Mouse (Mus musculus): ENCODE data around the gene Prlh. TPM values are rescaled to one million over a fixed set of nuclear protein-coding genes. Genes with fewer than 3 reads are reported as not detected.

Prlh gene
- polyA plus RNA-seq, 1 experiment from 2014 or later: not detected

GRCm38 (mm10) chr1:90927308-90927707 lies 25.6 kb upstream of the Prlh start:
- 62% methylated on average over 15 of the region's 15 CpGs for WGBS
- Histone ChIP-seq H3K36me3 (no peaks in the 10 kb centered on the region), H3K9me3 (no peaks in the 10 kb centered on the region), H3K27ac (replicated peaks) (no peak overlapping the region), H3K27me3 (no peaks in the 10 kb centered on the region; the same call in 1 of the 2 replicates), H3K4me3 (no peak overlapping the region), H3K9ac (no peak overlapping the region), H3K4me2 (no peak overlapping the region), H3K4me1 (replicated peaks) (peaks cover 9% of the 10 kb centered on the region)
- ATAC-seq (ENCODE audit: low FRiP score, low read depth): no peak

DNA sequence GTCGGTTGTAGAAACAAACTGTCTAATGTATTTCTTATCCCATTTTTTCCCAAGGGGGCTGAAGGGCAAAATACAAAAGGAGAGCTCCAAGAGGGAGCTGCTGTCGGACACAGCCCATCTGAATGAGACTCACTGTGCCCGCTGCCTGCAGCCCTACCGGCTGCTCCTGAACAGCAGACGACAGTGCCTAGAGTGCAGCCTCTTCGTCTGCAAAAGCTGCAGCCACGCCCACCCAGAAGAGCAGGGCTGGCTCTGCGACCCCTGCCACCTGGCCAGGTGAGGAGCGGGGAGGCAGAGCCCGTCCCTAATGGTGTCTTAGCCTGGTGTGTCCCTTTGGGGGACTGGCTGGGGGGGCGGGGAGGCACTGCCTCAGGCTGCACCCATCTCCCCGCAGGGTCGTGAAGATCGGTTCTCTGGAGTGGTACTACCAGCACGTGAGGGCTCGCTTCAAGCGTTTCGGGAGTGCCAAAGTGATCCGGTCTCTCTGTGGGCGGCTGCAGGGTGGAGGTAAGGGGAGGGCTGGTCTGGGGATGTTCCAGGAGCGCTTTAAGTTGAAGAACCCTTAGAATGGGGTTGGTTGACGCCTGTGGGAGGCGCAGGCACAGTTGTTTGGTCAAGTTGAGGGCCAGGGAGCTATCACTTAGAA lies 24.9 kb upstream of the Prlh start:
- ATAC-seq (ENCODE audit: low FRiP score, low read depth): peak; percentile 55; the same call in 1 of the 2 replicates
- Histone ChIP-seq H3K4me2 (peak overlapping the region; percentile 54), H3K27me3 (no peaks in the 10 kb centered on the region; the same call in 1 of the 2 replicates), H3K27ac (replicated peaks) (no peak overlapping the region), H3K4me1 (replicated peaks) (peaks cover 9% of the 10 kb centered on the region), H3K9ac (no peak overlapping the region), H3K9me3 (no peaks in the 10 kb centered on the region), H3K4me3 (peak overlapping the region; percentile 14), H3K36me3 (no peaks in the 10 kb centered on the region)
- WGBS: 3% methylated on average over 23 of the region's 23 CpGs

GRCm38 (mm10) chr1:90928575-90928934 lies 24.4 kb upstream of the Prlh start:
- 5% methylated on average over 6 of the region's 6 CpGs for WGBS
- Histone ChIP-seq H3K9me3 (no peaks in the 10 kb centered on the region), H3K4me3 (no peak overlapping the region), H3K4me1 (replicated peaks) (peaks cover 9% of the 10 kb centered on the region), H3K36me3 (no peaks in the 10 kb centered on the region), H3K4me2 (peak overlapping the region; percentile 54), H3K27me3 (no peaks in the 10 kb centered on the region; the same call in 1 of the 2 replicates), H3K9ac (no peak overlapping the region), H3K27ac (replicated peaks) (no peak overlapping the region)
- ATAC-seq (ENCODE audit: low FRiP score, low read depth): peak; percentile 81; the same call in 1 of the 2 replicates

DNA sequence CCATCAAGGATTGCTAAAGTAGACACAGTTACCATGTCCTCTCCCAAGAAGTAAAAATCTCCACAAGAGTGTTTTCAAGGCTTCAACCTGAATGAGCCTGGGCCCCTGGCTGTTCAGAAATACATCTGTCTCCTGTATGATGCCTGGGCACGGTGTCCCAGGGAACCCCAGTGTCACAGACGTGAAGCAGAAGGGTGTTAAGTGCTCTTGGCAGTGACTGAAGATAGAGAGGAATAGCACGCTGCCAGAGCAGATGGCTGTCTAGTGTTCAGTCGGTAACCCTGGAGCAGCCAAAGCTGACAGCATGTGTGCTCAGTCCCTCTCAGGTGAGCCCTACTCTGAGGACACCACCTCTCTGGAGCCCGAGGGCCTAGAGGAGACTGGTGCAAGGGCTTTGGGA lies 19.9 kb upstream of the Prlh start:
- Histone ChIP-seq H3K36me3 (no peaks in the 10 kb centered on the region), H3K27ac (replicated peaks) (no peak overlapping the region), H3K4me1 (replicated peaks) (peaks cover 7% of the 10 kb centered on the region), H3K27me3 (no peaks in the 10 kb centered on the region; the same call in 1 of the 2 replicates), H3K4me3 (no peak overlapping the region), H3K9me3 (no peaks in the 10 kb centered on the region), H3K9ac (no peak overlapping the region), H3K4me2 (no peak overlapping the region)
- 68% methylated on average over 5 of the region's 5 CpGs for WGBS
- no peak for ATAC-seq (ENCODE audit: low FRiP score, low read depth)

GRCm38 (mm10) chr1:90936990-90937389 lies 15.9 kb upstream of the Prlh start:
- WGBS: 68% methylated on average over 9 of the region's 9 CpGs
- no peak overlapping the region for H3K27ac ChIP-seq (replicated peaks)
- no peaks in the 10 kb centered on the region for H3K9me3 ChIP-seq
- H3K36me3 ChIP-seq: no peaks in the 10 kb centered on the region
- no peaks in the 10 kb centered on the region for H3K27me3 ChIP-seq
- no peak overlapping the region for H3K9ac ChIP-seq
- no peak for ATAC-seq (ENCODE audit: low FRiP score, low read depth)
- H3K4me1 ChIP-seq (replicated peaks): no peaks in the 10 kb centered on the region
- H3K4me2 ChIP-seq: no peak overlapping the region
- H3K4me3 ChIP-seq: no peak overlapping the region

- whole genome bisulfite sequencing: 90% methylated on average over 4 of the region's 4 CpGs
- H3K9me3 ChIP-seq: no peaks in the 10 kb centered on the region
- ATAC-seq (ENCODE audit: low FRiP score, low read depth): no peak
- H3K36me3 ChIP-seq: no peaks in the 10 kb centered on the region
- no peak overlapping the region for H3K27ac ChIP-seq (replicated peaks)
- no peak overlapping the region for H3K4me2 ChIP-seq
- H3K27me3 ChIP-seq: no peaks in the 10 kb centered on the region
- H3K9ac ChIP-seq: no peak overlapping the region
- H3K4me3 ChIP-seq: no peak overlapping the region
- H3K4me1 ChIP-seq (replicated peaks): no peaks in the 10 kb centered on the region
These were observed 12.9 kb upstream of the Prlh start for GRCm38 (mm10) chr1:90939980-90940379.

- Histone ChIP-seq H3K27ac (replicated peaks) (no peak overlapping the region), H3K27me3 (no peaks in the 10 kb centered on the region), H3K9me3 (no peaks in the 10 kb centered on the region), H3K36me3 (no peaks in the 10 kb centered on the region), H3K4me2 (no peak overlapping the region), H3K9ac (no peak overlapping the region), H3K4me3 (no peak overlapping the region), H3K4me1 (replicated peaks) (no peaks in the 10 kb centered on the region)
- 45% methylated on average over 10 of the region's 10 CpGs for WGBS
- ATAC-seq (ENCODE audit: low FRiP score, low read depth): no peak
These were observed 7.7 kb upstream of the Prlh start for GRCm38 (mm10) chr1:90945171-90945570.

DNA sequence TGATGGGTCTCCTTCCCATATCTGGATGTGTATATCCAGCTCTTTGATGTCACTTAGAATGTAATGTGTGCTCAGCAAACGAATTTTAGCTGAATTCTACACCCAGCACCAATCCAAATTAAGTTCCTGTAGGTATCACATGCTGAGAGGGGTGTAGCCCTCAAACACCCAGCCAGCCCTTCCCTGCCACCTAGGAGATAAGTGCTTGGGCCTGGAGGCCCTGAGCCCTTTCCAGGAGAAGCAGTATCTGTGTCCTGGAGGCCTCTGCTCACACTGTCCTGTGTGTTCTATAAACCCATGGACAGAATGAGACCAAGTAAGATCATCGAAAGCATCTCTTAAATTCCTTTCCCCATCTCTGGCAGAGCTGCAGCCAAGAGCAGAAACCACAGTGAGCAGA lies 5.7 kb upstream of the Prlh start:
- 79% methylated on average over 2 of the region's 2 CpGs for WGBS
- Histone ChIP-seq H3K36me3 (no peaks in the 10 kb centered on the region), H3K9me3 (no peaks in the 10 kb centered on the region), H3K4me2 (no peak overlapping the region), H3K4me3 (no peak overlapping the region), H3K27ac (replicated peaks) (no peak overlapping the region), H3K9ac (no peak overlapping the region), H3K4me1 (replicated peaks) (no peaks in the 10 kb centered on the region), H3K27me3 (no peaks in the 10 kb centered on the region)
- no peak for ATAC-seq (ENCODE audit: low FRiP score, low read depth)

DNA sequence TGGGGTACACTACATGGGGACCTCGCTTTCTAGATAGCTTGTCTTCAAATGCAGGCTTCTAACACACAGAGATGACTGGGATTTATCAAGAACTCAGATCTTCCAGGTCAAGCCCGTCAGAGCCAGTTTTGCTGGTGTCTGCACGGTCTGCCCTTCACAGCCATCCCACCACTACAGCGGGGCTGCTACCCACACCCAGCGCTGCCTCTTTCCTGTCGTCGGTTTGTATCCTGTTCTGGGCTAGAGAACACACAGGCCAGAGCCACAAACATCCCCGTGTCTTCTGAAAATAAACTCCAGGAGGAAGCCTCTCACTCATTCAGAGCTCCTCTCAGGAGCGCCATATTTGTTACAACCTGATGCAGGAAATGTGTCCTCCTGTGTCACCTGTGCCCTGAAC lies 3.6 kb upstream of the Prlh start:
- Histone ChIP-seq H3K9ac (no peak overlapping the region), H3K9me3 (no peaks in the 10 kb centered on the region), H3K4me2 (no peak overlapping the region), H3K27ac (replicated peaks) (no peak overlapping the region), H3K36me3 (no peaks in the 10 kb centered on the region), H3K4me3 (no peak overlapping the region), H3K4me1 (replicated peaks) (peaks cover 9% of the 10 kb centered on the region; the same call in 1 of the 2 replicates), H3K27me3 (no peaks in the 10 kb centered on the region)
- WGBS: 78% methylated on average over 9 of the region's 9 CpGs
- no peak for ATAC-seq (ENCODE audit: low FRiP score, low read depth)

GRCm38 (mm10) chr1:90951670-90952069 lies 1.2 kb upstream of the Prlh start:
- Histone ChIP-seq H3K27me3 (no peaks in the 10 kb centered on the region), H3K9ac (no peak overlapping the region), H3K4me1 (replicated peaks) (peaks cover 10% of the 10 kb centered on the region; the same call in 1 of the 2 replicates), H3K9me3 (no peaks in the 10 kb centered on the region), H3K36me3 (no peaks in the 10 kb centered on the region), H3K27ac (replicated peaks) (no peak overlapping the region), H3K4me3 (no peak overlapping the region), H3K4me2 (no peak overlapping the region)
- ATAC-seq (ENCODE audit: low FRiP score, low read depth): no peak
- 90% methylated on average over 7 of the region's 7 CpGs for WGBS

GRCm38 (mm10) chr1:90953688-90954087 lies 780 bp downstream of the Prlh start:
- whole genome bisulfite sequencing: 64% methylated on average over 11 of the region's 11 CpGs
- H3K9ac ChIP-seq: no peak overlapping the region
- peak; percentile 48; the same call in 1 of the 2 replicates for ATAC-seq (ENCODE audit: low FRiP score, low read depth)
- no peaks in the 10 kb centered on the region for H3K36me3 ChIP-seq
- H3K4me2 ChIP-seq: no peak overlapping the region
- no peaks in the 10 kb centered on the region for H3K9me3 ChIP-seq
- H3K27ac ChIP-seq (replicated peaks): no peak overlapping the region
- H3K4me3 ChIP-seq: no peak overlapping the region
- no peaks in the 10 kb centered on the region for H3K27me3 ChIP-seq
- peaks cover 10% of the 10 kb centered on the region; the same call in 1 of the 2 replicates for H3K4me1 ChIP-seq (replicated peaks)

DNA sequence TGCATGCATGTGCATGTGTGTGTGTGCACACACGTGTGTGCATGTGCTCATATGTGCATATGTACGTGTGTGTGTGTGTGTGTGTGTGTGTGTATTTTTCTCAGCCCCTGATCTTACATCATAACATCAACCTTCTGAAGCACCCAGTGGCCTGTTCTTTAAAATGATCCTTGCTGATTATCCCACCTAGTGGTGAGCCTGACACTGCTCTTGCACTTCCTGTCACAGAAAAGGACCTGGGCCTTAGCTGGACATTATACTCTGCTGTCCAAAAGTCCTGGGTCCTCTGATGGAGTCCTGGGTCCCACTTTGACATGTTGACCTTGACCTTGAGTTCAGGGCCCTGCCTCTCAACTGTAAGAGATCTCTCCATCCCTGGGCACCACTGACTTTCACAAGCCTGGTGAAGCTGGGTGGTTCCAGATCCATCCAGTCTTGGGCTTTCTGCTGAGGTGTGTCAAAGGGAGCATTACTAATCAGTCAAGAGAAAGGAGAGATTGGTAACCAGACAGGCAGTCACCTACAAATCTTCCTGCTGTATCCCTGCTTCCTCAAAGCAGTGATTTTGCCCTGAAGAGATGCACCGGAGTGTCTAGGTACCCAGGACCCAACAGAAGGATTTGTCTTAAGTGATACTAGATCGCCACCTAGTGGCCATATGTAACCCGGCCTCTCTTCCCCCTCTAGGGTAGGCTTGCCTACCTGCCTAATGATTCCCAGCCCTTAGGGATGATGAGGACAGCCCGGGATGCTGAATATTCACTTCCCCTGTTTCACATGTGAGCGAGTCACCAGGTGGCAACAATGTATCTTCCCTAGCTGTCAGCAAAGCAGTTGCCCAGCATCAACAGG lies 3.6 kb downstream of the Prlh start:
- Histone ChIP-seq H3K36me3 (no peaks in the 10 kb centered on the region), H3K9me3 (no peaks in the 10 kb centered on the region), H3K4me2 (no peak overlapping the region), H3K4me3 (no peak overlapping the region), H3K4me1 (replicated peaks) (peaks cover 10% of the 10 kb centered on the region; the same call in 1 of the 2 replicates), H3K9ac (no peak overlapping the region), H3K27ac (replicated peaks) (no peak overlapping the region), H3K27me3 (0 out of 2 replicates have a peak, but pooled peaks cover 6% of the 10 kb centered on the region)
- WGBS: 29% methylated on average over 7 of the region's 7 CpGs
- peak; percentile 70; the same call in 1 of the 2 replicates for ATAC-seq (ENCODE audit: low FRiP score, low read depth)
